Mouse (Mus musculus): ENCODE data around the gene Ccnd1. TPM values are rescaled to one million over a fixed set of nuclear protein-coding genes. Genes with fewer than 3 reads are reported as not detected.

Ccnd1 gene
- total RNA-seq, 2 experiments from 2014 or later, result 28.1 to 37.0 TPM

GRCm38 (mm10) chr7:144888564-144889299 lies 51.0 kb downstream of the Ccnd1 start:
- no peak for DNase-seq (ENCODE audit: extremely low spot score in 1 of 2, low spot score in 2 of 2)
- intact Hi-C loops (cut with DNase I), result no loop called here

- no peak for DNase-seq (ENCODE audit: extremely low spot score in 1 of 2, low spot score in 2 of 2)
- intact Hi-C loops (cut with DNase I), result no loop called here
Measured at GRCm38 (mm10) chr7:144887672-144888071, 52.1 kb downstream of the Ccnd1 start.

- intact Hi-C loops (cut with DNase I), result no loop called here
- no peak for DNase-seq (ENCODE audit: extremely low spot score in 1 of 2, low spot score in 2 of 2)
Measured at GRCm38 (mm10) chr7:144883106-144883505, 56.6 kb downstream of the Ccnd1 start.

Other genes starting within 250 kb of the Ccnd1 start
- gene Ano1, start 188.0 kb downstream of the Ccnd1 start, total RNA-seq (2021), result 1 to 10 TPM; 3.0 to 4.8 TPM
- under 1 TPM in 1 of 2 experiments, not detected in 1; 0.24 TPM for gene Fgf3, start 101.8 kb downstream of the Ccnd1 start, total RNA-seq (2021)
- not detected for gene Fgf4, start 92.6 kb downstream of the Ccnd1 start, total RNA-seq (2021)
- gene Fgf15, start 43.4 kb downstream of the Ccnd1 start, total RNA-seq (2021), result not detected
- gene LTO1, start 24.8 kb downstream of the Ccnd1 start, total RNA-seq (2021), result 10 to 100 TPM; 25.0 to 28.4 TPM

Measured in left cerebral cortex, postnatal 10 days (tissue).